Mouse (Mus musculus) mammary gland, adult 2 months (tissue): Measurements from ENCODE around the gene Prom1. TPM values are rescaled to one million over a fixed set of nuclear protein-coding genes. Genes with fewer than 3 reads are reported as not detected.

Experiments used
- polyA plus RNA-seq: library from polyadenylated mRNA; depleted of rRNA; stranded (reverse); fragments of >200 nt; gene quantifications from 2 replicates; pipeline ENCODE4 v1.2.3, GENCODE M21; 2012; ENCODE audit warnings: low replicate concordance; rRNA removed

The Prom1 gene
- polyA plus RNA-seq: 4.2 and 11.1 TPM in 2 replicates

GRCm38 (mm10) chr5:44101231-44102110 is at the start of gene Prom1:
Gene Prom1 (minus strand): TSS chr5:44102032.

GRCm38 (mm10) chr5:43981620-43982019 is 120.2 kb downstream of the Prom1 start, which contains the start of gene Fgfbp1:
Gene Fgfbp1 (minus strand): TSS chr5:43981779.

Other genes with a start within 250 kb of the Prom1 start
- gene Cd38, start 233.5 kb downstream of the Prom1 start, polyA plus RNA-seq: 13.2 and 15.5 TPM in 2 replicates
- 0.76 TPM in 1 of 2 replicates, not detected in the other for gene Gm7879, start 188.9 kb downstream of the Prom1 start, polyA plus RNA-seq
- gene Fgfbp1, start 120.3 kb downstream of the Prom1 start, polyA plus RNA-seq: 0.16 and 2.1 TPM in 2 replicates
- gene Tapt1, start 124.6 kb upstream of the Prom1 start, polyA plus RNA-seq: 46.1 and 110 TPM in 2 replicates